Mouse (Mus musculus): ENCODE results near the gene Adm2. TPM values are rescaled to one million over a fixed set of nuclear protein-coding genes. Genes with fewer than 3 reads are reported as not detected.

The Adm2 gene
- not detected in 2 replicates for polyA plus RNA-seq (2015; fragmentation: Nextera tagmentation; extraction: Ambion mirVana)

DNA sequence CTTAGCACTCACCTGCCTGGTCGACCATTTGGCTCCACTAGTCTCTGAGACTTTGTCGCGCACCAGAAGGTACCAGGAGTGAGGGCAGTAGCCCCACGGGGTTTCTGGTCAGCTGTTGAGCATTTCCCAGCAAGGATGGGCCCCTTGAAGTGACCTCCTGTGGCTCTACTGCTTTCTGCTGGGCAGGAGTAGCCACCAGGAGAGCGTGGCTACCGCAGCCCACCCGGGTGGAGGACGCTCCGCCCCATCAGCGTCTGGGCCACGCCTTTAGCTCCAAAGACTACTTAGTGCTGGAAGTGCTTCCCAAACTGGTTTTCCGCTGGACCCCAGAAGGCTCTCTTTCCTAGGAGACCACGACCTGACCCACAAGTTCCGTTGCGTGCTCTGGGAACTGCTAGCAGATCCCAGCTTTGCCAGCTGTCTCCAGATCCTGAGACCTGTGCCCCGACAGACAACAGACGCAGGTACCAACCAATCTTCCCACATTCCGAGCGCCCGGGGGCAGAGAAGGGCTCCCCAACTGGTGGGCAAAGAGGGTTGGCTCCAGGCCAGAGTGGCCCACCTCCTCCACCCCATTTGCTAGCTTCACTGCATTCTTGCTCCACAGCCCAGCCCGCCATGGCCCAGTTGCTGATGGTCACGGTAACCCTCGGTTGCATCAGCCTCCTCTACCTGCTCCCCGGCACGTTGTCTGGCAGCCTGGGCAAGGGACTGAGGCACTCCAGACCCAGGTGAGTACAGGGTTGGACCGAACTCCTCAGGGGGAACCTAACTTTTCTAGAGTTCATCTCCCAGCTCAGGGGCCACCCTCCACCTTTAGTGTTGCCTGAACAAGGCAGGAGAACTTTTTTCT is at the start of gene Adm2:
Gene Adm2, plus strand, starts transcription at position 51 of the 853 bp plus-strand sequence.
- Histone ChIP-seq H3K4me3 (peak within 1 kb of the TSS; percentile 3; the same call in 1 of the 2 replicates), H3K36me3 (ENCODE audit: poor library complexity, severe bottlenecking) (no peaks in the 10 kb centered on the region), H3K27ac (no peak within 1 kb of the TSS), H3K9ac (no peak within 1 kb of the TSS), H3K9me3 (replicated peaks) (no peaks in the 10 kb centered on the region), H3K4me1 (peaks cover 6% of the 10 kb centered on the region), H3K4me2 (peak within 1 kb of the TSS; percentile 42), H3K27me3 (peaks cover 17% of the 10 kb centered on the region)
- WGBS = 7% methylated on average over 26 of the region's 26 CpGs
- no peak for ATAC-seq

DNA sequence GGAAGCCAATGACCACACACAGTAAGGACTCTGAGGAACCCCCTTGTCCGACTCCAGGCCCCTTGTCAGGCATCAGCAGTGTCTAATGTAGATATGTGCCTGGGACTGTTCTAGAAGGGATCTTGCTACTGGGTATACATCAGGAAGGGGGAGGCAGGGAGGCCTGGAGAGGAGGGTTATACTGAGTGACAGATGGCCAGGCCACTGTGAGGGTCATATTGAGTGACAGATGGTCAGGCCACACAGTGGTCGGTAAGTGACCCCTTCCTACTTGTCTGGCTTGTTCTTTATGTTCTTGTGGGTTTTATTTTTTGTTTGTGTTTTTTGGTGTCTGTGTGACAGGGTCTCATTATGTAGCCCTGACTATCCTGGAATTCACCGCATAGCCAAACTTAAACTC is 47.0 kb upstream of the Adm2 start:
- Histone ChIP-seq H3K4me2 (no peak overlapping the region), H3K4me3 (no peak overlapping the region), H3K27ac (no peak overlapping the region), H3K27me3 (no peaks in the 10 kb centered on the region), H3K9ac (no peak overlapping the region), H3K4me1 (no peaks in the 10 kb centered on the region), H3K9me3 (replicated peaks) (no peaks in the 10 kb centered on the region), H3K36me3 (ENCODE audit: poor library complexity, severe bottlenecking) (peaks cover 90% of the 10 kb centered on the region)
- no peak for ATAC-seq
- 76% methylated on average over 3 of the region's 3 CpGs for WGBS

DNA sequence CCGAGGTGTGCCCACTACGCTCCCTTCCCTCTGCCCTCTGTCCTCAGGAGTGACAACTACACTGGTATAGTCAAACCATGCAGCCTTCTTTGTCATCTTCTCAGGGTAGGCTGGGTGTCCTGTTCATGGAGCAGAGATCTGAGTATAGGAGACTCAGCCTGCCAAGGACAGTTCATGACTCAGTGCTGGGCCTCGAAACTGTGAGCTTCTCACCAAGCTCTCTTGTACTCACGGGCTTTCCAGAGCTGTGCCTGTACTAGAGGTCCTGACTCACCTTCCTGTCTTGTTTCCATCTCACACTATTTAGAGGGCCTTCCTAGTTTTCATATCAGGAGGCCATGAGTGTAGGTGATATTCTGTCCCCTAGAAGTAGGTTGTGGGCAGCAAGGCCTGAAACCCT is 45.2 kb upstream of the Adm2 start:
- no peaks in the 10 kb centered on the region for H3K9me3 ChIP-seq (replicated peaks)
- no peaks in the 10 kb centered on the region for H3K4me1 ChIP-seq
- H3K4me3 ChIP-seq = no peak overlapping the region
- no peak for ATAC-seq
- no peak overlapping the region for H3K4me2 ChIP-seq
- 94% methylated on average over 4 of the region's 4 CpGs for WGBS
- H3K27ac ChIP-seq = no peak overlapping the region
- no peaks in the 10 kb centered on the region for H3K27me3 ChIP-seq
- no peak overlapping the region for H3K9ac ChIP-seq
- peaks cover 97% of the 10 kb centered on the region for H3K36me3 ChIP-seq (ENCODE audit: poor library complexity, severe bottlenecking)

DNA sequence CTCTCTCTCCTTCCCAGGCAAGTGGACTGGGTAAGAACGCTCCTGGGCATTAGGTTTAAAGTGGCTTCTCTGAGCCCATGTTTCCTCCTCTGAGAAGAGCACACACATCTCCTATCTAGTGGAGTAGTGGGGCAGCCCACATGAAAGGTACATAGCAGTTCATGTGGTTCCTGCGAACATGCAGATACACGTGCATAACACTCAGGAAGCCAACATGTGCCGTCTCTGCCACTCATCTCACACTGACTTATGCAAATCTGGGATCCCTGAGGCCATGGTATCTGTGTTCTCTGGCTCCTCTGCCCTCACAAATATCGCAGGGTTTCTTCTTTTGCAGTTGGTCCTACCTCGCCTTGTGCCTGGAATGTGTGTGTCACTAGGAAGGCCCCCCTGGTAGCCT is 40.0 kb upstream of the Adm2 start:
- no peak overlapping the region for H3K9ac ChIP-seq
- H3K27me3 ChIP-seq = no peaks in the 10 kb centered on the region
- no peak overlapping the region for H3K4me3 ChIP-seq
- no peak overlapping the region for H3K27ac ChIP-seq
- ATAC-seq = no peak
- WGBS = 80% methylated on average over 6 of the region's 6 CpGs
- no peak overlapping the region for H3K4me2 ChIP-seq
- no peaks in the 10 kb centered on the region for H3K4me1 ChIP-seq
- no peaks in the 10 kb centered on the region for H3K9me3 ChIP-seq (replicated peaks)
- H3K36me3 ChIP-seq (ENCODE audit: poor library complexity, severe bottlenecking) = peaks cover 98% of the 10 kb centered on the region

DNA sequence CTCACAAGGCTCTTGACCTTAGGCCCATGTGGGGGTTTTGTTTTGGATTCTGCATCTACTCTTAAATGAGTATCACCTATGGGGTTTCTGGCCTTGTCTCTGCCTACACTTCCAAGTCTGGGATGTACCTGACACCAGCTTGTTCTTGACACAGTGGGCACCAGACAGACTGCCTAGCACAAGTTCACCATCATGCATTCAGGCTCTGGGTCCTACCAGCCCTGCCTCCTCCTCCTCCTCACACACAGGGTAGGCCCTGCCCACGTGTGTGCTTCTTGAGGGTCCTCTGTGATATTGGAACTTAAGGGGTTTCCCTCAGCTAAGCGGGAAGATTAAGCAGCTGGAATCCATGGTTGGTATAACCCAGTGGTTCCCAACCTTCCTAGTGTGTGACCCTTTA is 38.4 kb upstream of the Adm2 start:
- Histone ChIP-seq H3K4me3 (no peak overlapping the region), H3K27ac (no peak overlapping the region), H3K27me3 (no peaks in the 10 kb centered on the region), H3K9ac (no peak overlapping the region), H3K4me1 (no peaks in the 10 kb centered on the region), H3K9me3 (replicated peaks) (no peaks in the 10 kb centered on the region), H3K4me2 (no peak overlapping the region), H3K36me3 (ENCODE audit: poor library complexity, severe bottlenecking) (peaks cover 98% of the 10 kb centered on the region)
- no peak for ATAC-seq
- WGBS = 76% methylated on average over 2 of the region's 2 CpGs

DNA sequence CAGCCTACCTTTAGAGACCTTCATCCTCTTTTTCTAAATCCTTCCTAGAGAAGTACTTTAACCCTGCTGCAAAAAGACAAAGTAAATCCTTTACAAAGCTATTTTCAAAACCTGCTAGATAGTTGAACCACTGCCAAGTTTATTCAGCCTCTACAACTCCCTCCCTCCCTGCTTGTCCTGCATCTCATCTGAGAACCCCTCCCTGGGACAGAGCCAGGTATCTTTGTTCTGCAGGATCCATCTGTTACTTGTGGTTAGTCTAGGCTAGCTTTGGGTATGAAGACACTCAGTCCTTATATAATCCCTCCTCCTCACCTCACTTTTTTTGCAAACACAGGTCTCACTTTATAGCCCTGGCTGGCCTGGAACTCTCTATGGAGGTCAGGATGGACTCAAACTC is 37.5 kb upstream of the Adm2 start:
- H3K4me3 ChIP-seq = no peak overlapping the region
- H3K27me3 ChIP-seq = no peaks in the 10 kb centered on the region
- no peak overlapping the region; the same call in 1 of the 2 replicates for H3K27ac ChIP-seq
- H3K36me3 ChIP-seq (ENCODE audit: poor library complexity, severe bottlenecking) = peaks cover 98% of the 10 kb centered on the region
- no peaks in the 10 kb centered on the region for H3K4me1 ChIP-seq
- no peak for ATAC-seq
- no peak overlapping the region for H3K9ac ChIP-seq
- no peaks in the 10 kb centered on the region for H3K9me3 ChIP-seq (replicated peaks)
- no peak overlapping the region for H3K4me2 ChIP-seq

DNA sequence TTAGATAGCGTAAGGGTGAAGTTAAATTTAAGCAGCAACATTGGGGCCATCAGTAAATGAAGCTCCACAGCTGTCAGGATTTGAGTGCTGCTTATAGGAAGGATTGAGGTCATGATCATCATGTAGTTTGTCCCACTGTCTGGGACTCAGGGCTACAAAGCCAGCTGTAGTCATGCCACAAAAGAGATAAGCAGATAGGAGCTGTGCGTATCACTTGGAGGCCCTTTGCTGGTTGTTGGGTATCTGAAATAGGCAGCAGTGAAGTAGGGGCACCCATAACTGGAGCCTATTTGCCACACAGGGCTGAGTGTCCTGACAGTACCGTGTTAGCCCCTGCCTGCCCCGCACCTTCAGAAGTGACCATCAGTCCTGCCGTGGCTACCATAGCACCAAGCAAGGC is 37.0 kb upstream of the Adm2 start:
- 96% methylated on average over 5 of the region's 5 CpGs for WGBS
- H3K9me3 ChIP-seq (replicated peaks) = no peaks in the 10 kb centered on the region
- no peak for ATAC-seq
- no peaks in the 10 kb centered on the region for H3K4me1 ChIP-seq
- peaks cover 98% of the 10 kb centered on the region for H3K36me3 ChIP-seq (ENCODE audit: poor library complexity, severe bottlenecking)
- no peak overlapping the region for H3K4me2 ChIP-seq
- H3K27ac ChIP-seq = no peak overlapping the region
- H3K9ac ChIP-seq = no peak overlapping the region
- no peak overlapping the region for H3K4me3 ChIP-seq
- H3K27me3 ChIP-seq = no peaks in the 10 kb centered on the region

DNA sequence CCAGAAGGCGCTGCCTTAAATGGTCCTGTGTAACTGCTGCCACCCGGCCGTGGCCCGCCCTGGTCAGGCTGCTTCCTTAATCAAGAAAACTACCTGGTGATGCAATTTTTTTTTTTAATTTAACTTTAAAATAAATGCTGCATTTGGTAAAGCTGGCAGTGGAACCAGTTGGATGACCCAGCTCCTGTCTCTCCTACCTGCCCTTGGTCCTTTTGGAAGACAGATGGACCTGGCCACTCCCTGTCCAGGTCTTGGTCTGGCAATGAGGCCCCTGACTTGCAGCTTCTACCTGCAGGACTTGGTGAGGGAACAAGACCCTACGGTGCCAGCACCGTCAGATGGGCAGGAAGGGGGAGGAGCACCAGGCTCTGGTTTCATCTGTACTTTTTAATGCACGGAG is 36.4 kb upstream of the Adm2 start:
- H3K27me3 ChIP-seq = no peaks in the 10 kb centered on the region
- H3K4me2 ChIP-seq = no peak overlapping the region
- H3K4me3 ChIP-seq = no peak overlapping the region
- H3K9me3 ChIP-seq (replicated peaks) = no peaks in the 10 kb centered on the region
- WGBS = 91% methylated on average over 7 of the region's 7 CpGs
- ATAC-seq = no peak
- H3K27ac ChIP-seq = no peak overlapping the region
- H3K9ac ChIP-seq = no peak overlapping the region
- peaks cover 98% of the 10 kb centered on the region for H3K36me3 ChIP-seq (ENCODE audit: poor library complexity, severe bottlenecking)
- no peaks in the 10 kb centered on the region for H3K4me1 ChIP-seq

DNA sequence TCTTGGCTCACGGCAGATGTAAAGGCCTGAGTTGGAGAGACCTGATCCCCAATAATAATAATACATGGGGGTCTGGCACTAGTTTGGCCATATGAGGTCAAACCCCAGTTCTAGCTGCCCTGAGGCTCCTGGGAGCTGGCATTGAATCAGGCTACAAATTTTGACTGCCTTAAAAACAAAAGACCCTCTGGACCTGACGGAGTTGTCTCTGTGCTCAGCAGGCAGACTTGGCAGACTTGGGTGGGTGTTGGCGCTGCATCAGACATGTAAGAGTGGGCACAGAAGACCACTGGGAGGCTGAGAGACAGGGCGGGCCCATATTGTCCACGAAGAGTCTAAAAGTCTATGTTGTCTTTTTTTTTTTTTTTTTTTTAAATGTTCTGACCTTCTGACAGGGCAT is 35.9 kb upstream of the Adm2 start:
- Histone ChIP-seq H3K27ac (no peak overlapping the region), H3K36me3 (ENCODE audit: poor library complexity, severe bottlenecking) (peaks cover 98% of the 10 kb centered on the region), H3K4me2 (no peak overlapping the region), H3K9me3 (replicated peaks) (no peaks in the 10 kb centered on the region), H3K4me1 (no peaks in the 10 kb centered on the region), H3K9ac (no peak overlapping the region), H3K27me3 (no peaks in the 10 kb centered on the region), H3K4me3 (no peak overlapping the region)
- 84% methylated on average over 5 of the region's 5 CpGs for WGBS
- ATAC-seq = no peak

DNA sequence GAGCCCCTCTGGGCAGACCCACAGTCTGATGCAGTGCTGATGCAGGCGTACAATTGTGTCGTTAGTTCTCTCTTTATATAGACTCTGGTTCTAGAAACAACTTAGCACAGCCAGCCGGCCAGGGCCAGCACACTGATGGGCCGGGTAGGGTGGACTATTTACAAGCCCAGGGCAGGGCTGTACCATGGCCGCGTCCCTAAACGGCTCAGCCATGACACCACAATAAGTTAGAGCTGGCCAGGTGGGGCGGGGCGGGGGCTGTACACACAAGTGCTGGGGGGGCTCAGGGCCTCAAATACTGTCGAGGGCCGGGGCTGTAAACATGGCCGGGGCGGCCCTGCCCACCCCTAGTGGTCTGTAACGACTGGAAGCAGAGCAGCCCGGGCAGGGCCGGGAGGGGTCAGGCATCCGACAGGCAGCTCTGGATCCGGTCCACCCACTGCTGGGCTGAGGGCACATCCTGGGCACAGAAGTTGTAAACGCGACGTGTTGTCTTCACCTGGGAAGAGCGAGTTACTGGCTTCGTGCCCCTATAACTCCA is 34.2 kb upstream of the Adm2 start:
- Histone ChIP-seq H3K9ac (no peak overlapping the region), H3K27me3 (no peaks in the 10 kb centered on the region), H3K36me3 (ENCODE audit: poor library complexity, severe bottlenecking) (peaks cover 98% of the 10 kb centered on the region), H3K4me3 (no peak overlapping the region), H3K27ac (no peak overlapping the region), H3K9me3 (replicated peaks) (no peaks in the 10 kb centered on the region), H3K4me2 (no peak overlapping the region), H3K4me1 (no peaks in the 10 kb centered on the region)
- ATAC-seq = peak; percentile 25; the same call in 1 of the 2 replicates
- WGBS = 91% methylated on average over 23 of the region's 23 CpGs

DNA sequence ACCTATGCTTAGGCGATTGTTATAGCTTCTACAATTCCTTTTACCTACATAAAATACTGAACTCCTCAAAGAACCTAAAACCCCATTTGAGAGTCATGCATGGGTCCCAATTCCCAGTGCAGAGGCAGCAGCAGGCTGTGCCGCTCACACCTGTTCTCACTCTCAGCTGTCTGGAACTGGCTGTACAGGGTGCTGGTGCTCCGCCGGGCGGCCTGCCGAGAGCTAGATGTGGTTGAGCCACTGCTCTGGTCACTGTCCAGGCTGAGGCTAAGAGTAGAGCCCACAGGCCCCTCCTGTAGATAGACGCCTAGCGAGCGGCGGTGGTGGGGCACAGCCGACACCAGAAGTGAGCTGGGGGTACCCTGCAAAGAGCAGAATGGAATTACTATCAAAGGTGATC is 33.1 kb upstream of the Adm2 start:
- H3K4me3 ChIP-seq = no peak overlapping the region
- H3K9me3 ChIP-seq (replicated peaks) = no peaks in the 10 kb centered on the region
- no peak overlapping the region for H3K9ac ChIP-seq
- 95% methylated on average over 11 of the region's 11 CpGs for WGBS
- no peaks in the 10 kb centered on the region for H3K4me1 ChIP-seq
- no peaks in the 10 kb centered on the region for H3K27me3 ChIP-seq
- H3K27ac ChIP-seq = no peak overlapping the region
- no peak overlapping the region for H3K4me2 ChIP-seq
- no peak for ATAC-seq
- H3K36me3 ChIP-seq (ENCODE audit: poor library complexity, severe bottlenecking) = peaks cover 98% of the 10 kb centered on the region

DNA sequence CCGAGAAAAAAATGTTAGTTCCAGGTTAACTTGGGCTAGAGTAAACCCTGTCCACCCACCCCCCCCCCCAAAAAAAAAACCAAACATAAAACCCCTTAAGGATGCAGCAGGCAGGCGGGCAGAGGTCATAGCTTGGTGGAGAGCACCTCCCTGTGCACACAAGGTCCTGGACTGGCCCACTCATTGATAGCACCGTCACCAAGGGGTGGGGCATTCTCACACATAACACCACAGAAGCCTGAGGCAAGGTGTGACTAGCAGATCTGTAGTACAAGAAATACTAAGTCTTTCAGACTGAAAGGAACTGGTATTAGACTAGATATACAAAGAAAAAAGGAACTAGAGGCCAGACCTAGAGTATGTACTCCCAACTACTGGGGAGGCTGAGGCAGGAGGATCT is 31.0 kb upstream of the Adm2 start:
- H3K4me2 ChIP-seq = no peak overlapping the region
- H3K4me3 ChIP-seq = no peak overlapping the region
- no peaks in the 10 kb centered on the region for H3K4me1 ChIP-seq
- WGBS = 92% methylated on average over 3 of the region's 3 CpGs
- no peak overlapping the region for H3K27ac ChIP-seq
- no peak for ATAC-seq
- H3K9ac ChIP-seq = no peak overlapping the region
- no peaks in the 10 kb centered on the region for H3K9me3 ChIP-seq (replicated peaks)
- no peaks in the 10 kb centered on the region for H3K27me3 ChIP-seq
- H3K36me3 ChIP-seq (ENCODE audit: poor library complexity, severe bottlenecking) = peaks cover 100% of the 10 kb centered on the region

DNA sequence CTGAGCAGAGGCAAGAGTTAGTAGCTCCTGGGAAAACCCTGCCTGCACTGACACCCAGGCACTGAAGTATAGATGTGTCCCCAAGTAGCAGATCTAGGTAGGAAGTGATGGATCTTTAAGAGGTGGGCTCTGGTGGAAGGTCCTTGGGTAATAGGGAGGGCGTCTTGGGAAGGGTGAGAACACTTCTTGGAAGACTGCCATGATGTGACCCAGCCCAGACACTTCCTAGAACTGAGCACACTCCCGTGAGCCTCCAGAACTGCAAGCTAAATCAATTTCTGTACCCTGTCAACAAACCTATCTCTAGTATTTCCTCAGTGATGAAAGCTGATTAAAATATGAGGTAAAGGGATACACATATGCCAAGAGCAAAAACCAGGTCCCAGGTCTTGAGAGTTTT is 29.7 kb upstream of the Adm2 start:
- Histone ChIP-seq H3K9ac (no peak overlapping the region), H3K4me3 (no peak overlapping the region), H3K27me3 (no peaks in the 10 kb centered on the region), H3K4me2 (no peak overlapping the region), H3K4me1 (no peaks in the 10 kb centered on the region), H3K9me3 (replicated peaks) (no peaks in the 10 kb centered on the region), H3K27ac (no peak overlapping the region), H3K36me3 (ENCODE audit: poor library complexity, severe bottlenecking) (peaks cover 100% of the 10 kb centered on the region)
- ATAC-seq = no peak
- WGBS = 78% methylated on average over 2 of the region's 2 CpGs
